Mouse (Mus musculus) heart, embryonic 12.5 days (tissue): ENCODE measurements around the gene 6330409D20Rik. TPM values are rescaled to one million over a fixed set of nuclear protein-coding genes. Genes with fewer than 3 reads are reported as not detected.
A peak's percentile ranks its signal among the peaks of the same experiment; 100 is the strongest.

Experiments
- ATAC-seq: fragments of 200-750 bp; cut with Nextera tagmentation; 2 replicates; pipeline ENCODE4 v1.8.0; 2017; ENCODE audit warnings: moderate TSS enrichment, moderate library complexity; ENCODE audit not compliant: insufficient number of reproducible peaks, low FRiP score
- H3K27ac ChIP-seq: fragments of 300-500 bp; sonication (generic); 2 replicates; pipeline ENCODE4 v1.5.1; 2016; ENCODE audit warnings: mild to moderate bottlenecking, moderate library complexity; ENCODE audit not compliant: poor library complexity, severe bottlenecking
- H3K27me3 ChIP-seq: fragments of 300-500 bp; sonication (generic); replicated peaks from 2 replicates; pipeline ENCODE4 v1.6.1; 2016; ENCODE audit warnings: mild to moderate bottlenecking, moderate library complexity
- H3K36me3 ChIP-seq: fragments of 300-500 bp; sonication (generic); 2 replicates; pipeline ENCODE4 v1.6.1; 2016; ENCODE audit warnings: mild to moderate bottlenecking, moderate library complexity
- H3K4me1 ChIP-seq: fragments of 300-500 bp; sonication (generic); replicated peaks from 2 replicates; pipeline ENCODE4 v1.6.1; 2016; ENCODE audit warnings: mild to moderate bottlenecking
- H3K4me2 ChIP-seq: fragments of 300-500 bp; sonication (generic); 2 replicates; pipeline ENCODE4 v1.6.1; 2016; ENCODE audit warnings: mild to moderate bottlenecking, moderate library complexity
- H3K4me3 ChIP-seq: fragments of 300-500 bp; sonication (generic); 2 replicates; pipeline ENCODE4 v1.5.1; 2016; ENCODE audit warnings: mild to moderate bottlenecking
- H3K9ac ChIP-seq: fragments of 300-500 bp; sonication (generic); 2 replicates; pipeline ENCODE4 v1.6.1; 2016; ENCODE audit warnings: mild to moderate bottlenecking, moderate library complexity
- H3K9me3 ChIP-seq: fragments of 300-500 bp; sonication (generic); replicated peaks from 2 replicates; pipeline ENCODE4 v1.6.1; 2016; ENCODE audit warnings: mild to moderate bottlenecking, moderate library complexity
- WGBS: fragments of 180-500 bp; shearing (Covaris S2); methylation state at CpG from one replicate; pipeline ENCODE4 v1.1.7; 2016; 5-methylcytosine and 5-hydroxymethylcytosine counted together
- polyA plus RNA-seq: library from polyadenylated mRNA; unstranded; fragments of >200 nt; fragmentation: Nextera tagmentation; extraction: Ambion mirVana; gene quantifications from 2 replicates; pipeline ENCODE4 v1.2.1, GENCODE M21; 2016

6330409D20Rik gene
- polyA plus RNA-seq, 1 experiment from 2014 or later: not detected

DNA sequence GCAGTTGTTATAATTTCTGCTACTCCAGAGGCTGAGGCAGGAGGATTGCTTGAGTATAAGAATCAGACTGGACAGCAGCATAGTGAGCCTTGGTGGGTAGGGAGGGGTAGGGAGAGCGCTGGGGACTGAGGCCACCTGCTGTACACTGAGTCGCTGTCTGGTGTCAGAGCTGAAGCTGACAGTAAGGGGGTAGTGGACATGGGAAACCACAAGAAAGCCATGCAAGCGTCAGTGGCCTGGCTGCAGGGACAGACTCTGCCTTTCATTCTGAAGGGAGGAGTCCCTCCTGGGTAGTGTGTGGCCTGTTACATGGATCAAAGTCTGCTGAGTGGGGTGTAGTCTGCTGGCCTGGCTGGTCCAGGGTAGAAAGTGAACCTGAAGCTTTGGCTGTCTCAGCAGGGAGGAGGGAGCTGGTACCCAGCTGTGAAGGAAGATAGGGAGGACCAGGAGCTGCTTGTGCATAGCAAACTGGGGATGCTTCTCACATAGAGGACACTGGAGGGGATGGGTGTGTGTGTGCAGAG, 4.4 kb downstream of the 6330409D20Rik start:
- WGBS: 42% methylated on average over 3 of the region's 3 CpGs

GRCm38 (mm10) chr2:32734933-32735332, 5.9 kb downstream of the 6330409D20Rik start:
- Histone ChIP-seq H3K4me2 (peak overlapping the region; percentile 14; the same call in 1 of the 2 replicates), H3K36me3 (0 out of 2 replicates have a peak, but pooled peaks cover 4% of the 10 kb centered on the region), H3K4me1 (peaks cover 70% of the 10 kb centered on the region), H3K27me3 (peaks cover 5% of the 10 kb centered on the region), H3K9ac (no peak overlapping the region), H3K4me3 (no peak overlapping the region), H3K9me3 (no peaks in the 10 kb centered on the region), H3K27ac (peak overlapping the region; percentile 77)
- peak; percentile 42 for ATAC-seq
- 38% methylated on average over 4 of the region's 4 CpGs for WGBS

More for the DNA sequence above, 4.4 kb downstream of the 6330409D20Rik start:
- 0 out of 2 replicates have a peak, but pooled peaks cover 4% of the 10 kb centered on the region for H3K36me3 ChIP-seq
- peaks cover 12% of the 10 kb centered on the region for H3K27me3 ChIP-seq
- no peak for ATAC-seq
- H3K27ac ChIP-seq: 0 out of 2 replicates have a peak overlapping the region, but pooled peaks have one; percentile 49
- H3K4me3 ChIP-seq: no peak overlapping the region
- peaks cover 63% of the 10 kb centered on the region for H3K4me1 ChIP-seq
- H3K9me3 ChIP-seq: no peaks in the 10 kb centered on the region
- H3K4me2 ChIP-seq: no peak overlapping the region
- no peak overlapping the region for H3K9ac ChIP-seq

DNA sequence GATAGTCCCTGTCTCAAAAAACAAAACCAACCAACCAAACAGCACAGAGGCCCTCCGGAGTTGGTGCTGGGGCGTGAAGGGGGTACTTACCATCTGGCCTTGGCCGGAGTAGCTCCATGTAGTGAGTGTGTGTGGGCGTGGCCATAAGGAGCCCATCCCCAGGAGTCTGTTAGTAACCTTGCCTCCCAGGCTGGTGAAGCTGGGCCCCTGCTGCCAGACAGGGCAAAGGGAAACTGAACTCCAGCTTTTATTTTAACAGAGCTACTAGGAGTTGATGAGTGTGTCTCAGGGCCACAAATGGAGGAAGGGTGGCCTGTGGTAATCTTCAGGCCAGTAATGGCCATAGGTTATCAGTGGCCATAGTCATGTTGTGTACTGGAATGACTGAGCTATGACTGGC, 6.3 kb downstream of the 6330409D20Rik start:
- peaks cover 75% of the 10 kb centered on the region for H3K4me1 ChIP-seq
- ATAC-seq: peak; percentile 46; the same call in 1 of the 2 replicates
- peaks cover under 1% of the 10 kb centered on the region; the same call in 1 of the 2 replicates for H3K27me3 ChIP-seq
- no peak overlapping the region for H3K4me3 ChIP-seq
- no peaks in the 10 kb centered on the region for H3K9me3 ChIP-seq
- peak overlapping the region; percentile 14; the same call in 1 of the 2 replicates for H3K4me2 ChIP-seq
- H3K36me3 ChIP-seq: 0 out of 2 replicates have a peak, but pooled peaks cover 4% of the 10 kb centered on the region
- WGBS: 43% methylated on average over 4 of the region's 4 CpGs
- no peak overlapping the region for H3K9ac ChIP-seq
- peak overlapping the region; percentile 77 for H3K27ac ChIP-seq

GRCm38 (mm10) chr2:32732695-32733094, 8.1 kb downstream of the 6330409D20Rik start:
- 63% methylated on average over 6 of the region's 6 CpGs for WGBS
- no peak overlapping the region for H3K4me2 ChIP-seq
- no peak overlapping the region for H3K9ac ChIP-seq
- no peaks in the 10 kb centered on the region for H3K27me3 ChIP-seq
- H3K9me3 ChIP-seq: no peaks in the 10 kb centered on the region
- H3K36me3 ChIP-seq: 0 out of 2 replicates have a peak, but pooled peaks cover 3% of the 10 kb centered on the region
- no peak for ATAC-seq
- peaks cover 81% of the 10 kb centered on the region for H3K4me1 ChIP-seq
- H3K4me3 ChIP-seq: no peak overlapping the region
- H3K27ac ChIP-seq: peak overlapping the region; percentile 52; the same call in 1 of the 2 replicates

DNA sequence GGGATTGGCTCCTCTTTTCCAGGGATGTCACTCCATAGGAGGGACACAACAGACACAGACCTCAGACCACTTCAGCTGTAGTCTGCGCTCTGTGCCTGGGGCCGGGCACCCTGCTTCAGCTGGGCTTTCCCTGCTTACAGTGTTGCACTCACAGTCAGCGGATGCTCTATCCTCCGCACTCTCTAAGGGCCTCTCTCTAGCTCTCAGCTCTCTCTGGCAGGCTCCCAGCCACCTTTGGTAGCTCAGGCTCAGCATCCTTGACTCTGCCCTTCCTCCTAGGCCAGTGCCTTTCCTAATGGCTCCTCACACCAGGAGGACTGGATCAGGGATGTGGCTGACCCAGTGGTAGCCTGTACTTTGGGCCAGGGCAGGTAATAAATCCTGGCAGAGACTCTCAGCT, 8.9 kb downstream of the 6330409D20Rik start:
- WGBS: 62% methylated on average over 4 of the region's 4 CpGs
- ATAC-seq: no peak
- Histone ChIP-seq H3K36me3 (no peaks in the 10 kb centered on the region), H3K4me2 (peak overlapping the region; percentile 68), H3K9me3 (no peaks in the 10 kb centered on the region), H3K27me3 (no peaks in the 10 kb centered on the region), H3K4me3 (no peak overlapping the region), H3K9ac (0 out of 2 replicates have a peak overlapping the region, but pooled peaks have one; percentile 3), H3K27ac (peak overlapping the region; percentile 80), H3K4me1 (peaks cover 77% of the 10 kb centered on the region)

- Histone ChIP-seq H3K4me2 (peak overlapping the region; percentile 68), H3K27me3 (no peaks in the 10 kb centered on the region), H3K9me3 (no peaks in the 10 kb centered on the region), H3K27ac (peak overlapping the region; percentile 80), H3K9ac (no peak overlapping the region), H3K4me1 (peaks cover 67% of the 10 kb centered on the region), H3K4me3 (0 out of 2 replicates have a peak overlapping the region, but pooled peaks have one; percentile 49), H3K36me3 (no peaks in the 10 kb centered on the region)
- 0 out of 2 replicates have a peak, but pooled peaks have one; percentile 13 for ATAC-seq
- WGBS: 17% methylated on average over 11 of the region's 11 CpGs
Measured at GRCm38 (mm10) chr2:32730854-32731253, 10.0 kb downstream of the 6330409D20Rik start.

DNA sequence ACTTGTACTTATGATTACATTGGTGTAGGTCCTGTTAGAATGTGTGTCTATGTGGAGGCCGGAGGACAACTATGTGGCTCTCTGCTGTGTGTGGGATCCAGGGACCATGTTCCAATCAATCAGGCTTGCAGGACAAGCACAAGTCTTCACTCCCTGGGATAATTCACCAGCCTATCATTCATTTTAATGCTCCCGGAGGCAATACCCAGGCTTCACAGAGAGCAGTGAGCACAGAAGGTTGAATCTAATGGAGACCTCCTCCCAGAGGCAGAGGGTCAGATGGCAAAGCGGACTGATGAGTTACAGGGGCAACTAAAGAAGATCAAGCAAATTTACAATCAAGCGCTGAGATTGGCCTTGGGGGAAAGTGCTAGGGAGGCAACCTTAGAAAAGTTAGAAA, 11.3 kb downstream of the 6330409D20Rik start:
- H3K27me3 ChIP-seq: no peaks in the 10 kb centered on the region
- peaks cover 54% of the 10 kb centered on the region for H3K4me1 ChIP-seq
- WGBS: 62% methylated on average over 4 of the region's 4 CpGs
- ATAC-seq: no peak
- 0 out of 2 replicates have a peak overlapping the region, but pooled peaks have one; percentile 39 for H3K9ac ChIP-seq
- H3K4me3 ChIP-seq: peak overlapping the region; percentile 49
- H3K4me2 ChIP-seq: peak overlapping the region; percentile 68
- no peaks in the 10 kb centered on the region; the same call in 1 of the 2 replicates for H3K36me3 ChIP-seq
- no peaks in the 10 kb centered on the region for H3K9me3 ChIP-seq
- H3K27ac ChIP-seq: peak overlapping the region; percentile 80

DNA sequence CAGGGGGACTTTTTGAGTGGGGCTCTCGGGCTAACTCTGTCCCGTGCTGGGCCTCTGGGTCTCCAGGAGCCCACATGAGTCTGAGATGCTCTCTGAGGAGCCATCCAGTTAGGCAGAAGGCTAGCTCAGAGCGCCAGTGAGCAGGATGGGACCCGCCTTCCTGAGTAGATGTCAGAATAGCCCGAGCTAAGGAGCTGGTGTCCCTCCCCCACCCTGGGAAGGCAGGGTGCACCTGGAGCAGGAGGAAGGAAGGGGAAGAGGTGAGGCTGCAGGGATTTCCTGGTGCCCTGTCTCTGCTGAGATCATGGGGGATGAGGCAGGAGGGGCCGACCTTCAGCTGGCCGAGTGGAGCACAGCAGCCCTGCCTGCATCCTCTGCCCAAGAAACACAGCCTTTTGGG, 12.4 kb downstream of the 6330409D20Rik start:
- Histone ChIP-seq H3K27me3 (no peaks in the 10 kb centered on the region), H3K9ac (peak overlapping the region; percentile 63), H3K4me2 (peak overlapping the region; percentile 68), H3K4me1 (peaks cover 43% of the 10 kb centered on the region), H3K9me3 (no peaks in the 10 kb centered on the region), H3K27ac (peak overlapping the region; percentile 61), H3K36me3 (no peaks in the 10 kb centered on the region; the same call in 1 of the 2 replicates), H3K4me3 (peak overlapping the region; percentile 49)
- peak; percentile 39; the same call in 1 of the 2 replicates for ATAC-seq
- 37% methylated on average over 7 of the region's 7 CpGs for WGBS

DNA sequence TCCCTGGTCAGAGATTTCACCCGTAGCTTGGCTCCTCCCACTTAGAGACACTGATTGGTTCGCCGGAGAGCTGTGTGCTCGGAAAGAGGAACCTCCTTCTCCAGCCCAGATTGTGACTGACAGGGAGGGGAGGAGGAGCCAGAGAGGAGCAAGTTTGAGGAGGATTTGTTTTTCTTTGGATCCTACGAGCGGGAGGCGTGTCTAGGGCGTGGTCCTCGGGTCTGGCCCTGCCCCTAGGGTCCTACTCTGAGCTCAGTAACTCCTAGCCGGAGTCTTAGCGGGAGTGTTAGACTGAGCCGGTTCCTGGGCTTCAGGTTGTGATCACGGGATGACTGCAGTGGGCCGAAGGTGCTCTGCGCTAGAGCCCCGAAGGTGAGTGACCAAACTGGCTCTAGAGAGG, 13.4 kb downstream of the 6330409D20Rik start:
- Histone ChIP-seq H3K27ac (no peak overlapping the region), H3K4me2 (peak overlapping the region; percentile 68), H3K9me3 (no peaks in the 10 kb centered on the region), H3K36me3 (no peaks in the 10 kb centered on the region; the same call in 1 of the 2 replicates), H3K4me1 (peaks cover 36% of the 10 kb centered on the region), H3K4me3 (peak overlapping the region; percentile 49), H3K9ac (peak overlapping the region; percentile 63), H3K27me3 (no peaks in the 10 kb centered on the region)
- under 1% methylated on average over 16 of the region's 16 CpGs for WGBS
- peak; percentile 91 for ATAC-seq

DNA sequence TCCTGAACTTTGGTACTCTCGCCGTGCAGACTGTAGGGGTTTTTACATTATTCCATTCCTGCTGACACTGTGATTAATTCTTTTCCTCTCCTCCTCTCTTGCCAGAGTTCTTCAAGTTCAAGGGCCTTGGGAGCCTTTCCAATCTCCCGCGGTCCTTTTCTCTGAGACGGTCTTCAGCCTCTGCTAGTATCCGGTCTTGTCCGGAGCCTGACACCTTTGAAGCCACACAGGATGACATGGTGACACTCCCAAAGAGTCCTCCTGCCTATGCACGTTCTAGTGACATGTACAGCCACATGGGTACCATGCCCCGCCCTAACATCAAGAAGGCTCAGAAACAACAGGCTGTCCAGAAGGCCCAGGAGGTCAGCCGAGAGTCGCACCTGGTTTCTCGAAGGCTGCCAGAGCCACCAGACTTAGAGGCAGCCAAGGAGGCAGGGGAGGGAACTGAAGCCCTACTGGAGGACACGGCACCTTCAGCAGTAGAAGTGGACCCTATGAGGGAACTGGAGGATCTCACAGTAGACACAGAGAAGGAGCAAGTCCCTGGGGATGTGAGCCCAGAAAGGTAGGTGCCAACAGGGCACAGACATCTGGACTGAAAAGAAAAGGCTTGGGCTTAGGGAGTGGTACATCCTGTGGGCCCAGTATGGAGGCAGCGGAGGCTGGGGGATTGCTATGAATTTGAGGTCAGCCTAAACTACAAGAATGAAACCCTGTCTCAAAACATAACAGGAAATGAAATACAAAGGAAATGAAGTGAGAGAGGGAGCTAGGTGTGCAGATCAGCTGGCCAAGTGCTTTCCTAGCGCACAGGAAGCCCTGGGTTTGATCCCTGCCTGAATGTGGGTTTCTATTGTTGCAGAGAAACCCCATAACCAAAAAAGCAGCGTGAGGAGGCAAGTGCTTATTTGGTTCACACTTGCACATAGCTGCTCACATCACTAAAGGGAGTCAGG, 15.7 kb downstream of the 6330409D20Rik start:
- Histone ChIP-seq H3K36me3 (no peaks in the 10 kb centered on the region; the same call in 1 of the 2 replicates), H3K4me1 (peaks cover 36% of the 10 kb centered on the region), H3K9me3 (no peaks in the 10 kb centered on the region), H3K4me3 (no peak overlapping the region), H3K27me3 (no peaks in the 10 kb centered on the region), H3K27ac (no peak overlapping the region), H3K9ac (no peak overlapping the region), H3K4me2 (no peak overlapping the region)
- ATAC-seq: no peak
- WGBS: 79% methylated on average over 16 of the region's 16 CpGs

GRCm38 (mm10) chr2:32724149-32724548, 16.7 kb downstream of the 6330409D20Rik start:
- peaks cover 29% of the 10 kb centered on the region for H3K4me1 ChIP-seq
- no peak overlapping the region for H3K9ac ChIP-seq
- H3K27me3 ChIP-seq: no peaks in the 10 kb centered on the region
- no peak for ATAC-seq
- no peak overlapping the region for H3K27ac ChIP-seq
- WGBS: 81% methylated on average over 4 of the region's 4 CpGs
- H3K4me3 ChIP-seq: no peak overlapping the region
- H3K36me3 ChIP-seq: no peaks in the 10 kb centered on the region; the same call in 1 of the 2 replicates
- H3K4me2 ChIP-seq: no peak overlapping the region
- H3K9me3 ChIP-seq: no peaks in the 10 kb centered on the region
